10 mouse cellular contexts compared by ENCODE assay signal in genomic region chr3:94915903-94916741, GRCm38 (mm10). TPM values are rescaled to one million over a fixed set of nuclear protein-coding genes. Genes with fewer than 3 reads are reported as not detected.
DNase-seq lines count a peak whose midpoint lies in the region; ATAC-seq lines count a peak whose summit lies in the region.
"Had no signal": no experiment of that assay in that cellular context is flagged by ENCODE, and none has a peak within 500 bp of the region (broad histone marks: within the 10 kb centered on the region; RNA-seq: fewer than 3 reads in every experiment).

No protein-coding gene starts in this region.

- no peak overlapping the region for H3K9ac ChIP-seq in kidney, embryonic 14.5 days (ENCODE audit: low read depth, low read length)
- no peak overlapping the region for H3K9ac ChIP-seq in hindbrain, embryonic 16.5 days (ENCODE audit: low read depth, low read length)
- H3K9ac ChIP-seq: forebrain, embryonic 13.5 days; hindbrain, embryonic 12.5 days had no signal

- H3K9me3 ChIP-seq in kidney, embryonic 14.5 days (ENCODE audit: control insufficient read depth, low read length), result no peaks in the 10 kb centered on the region
- H3K9me3 ChIP-seq in hindbrain, embryonic 16.5 days (ENCODE audit: control insufficient read depth, low read length), result no peaks in the 10 kb centered on the region
- H3K9me3 ChIP-seq: forebrain, embryonic 13.5 days; hindbrain, embryonic 12.5 days had no signal

- no peaks in the 10 kb centered on the region for H3K36me3 ChIP-seq in kidney, embryonic 14.5 days (ENCODE audit: control insufficient read depth, insufficient read depth, low read length)
- H3K36me3 ChIP-seq in hindbrain, embryonic 16.5 days (ENCODE audit: control insufficient read depth, insufficient read depth, low read length), result no peaks in the 10 kb centered on the region
- H3K36me3 ChIP-seq: hindbrain, embryonic 12.5 days had no signal

- peak; percentile 42 for DNase-seq in kidney, postnatal 10 days
- DNase-seq in brain, adult 2 months (ENCODE audit: low read depth, low spot score), result peak; percentile 16
- DNase-seq in lung, postnatal 14 days, result peak; percentile 34
- peak; percentile 29 for DNase-seq in thymus, postnatal 25 days
- no peak for DNase-seq in left cerebral cortex, adult 11 months (ENCODE audit: low spot score)
- DNase-seq: adrenal gland, postnatal 25 days had no signal

- no peak overlapping the region for H3K4me2 ChIP-seq in kidney, embryonic 14.5 days (replicated peaks; ENCODE audit: low read depth, low read length)
- H3K4me2 ChIP-seq in hindbrain, embryonic 16.5 days (ENCODE audit: low read length), result no peak overlapping the region
- H3K4me2 ChIP-seq: forebrain, embryonic 13.5 days; hindbrain, embryonic 12.5 days had no signal

- no peak overlapping the region for H3K4me3 ChIP-seq in kidney, embryonic 14.5 days (ENCODE audit: low read length)
- no peak overlapping the region for H3K4me3 ChIP-seq in hindbrain, embryonic 16.5 days (ENCODE audit: low read length)
- H3K4me3 ChIP-seq: forebrain, embryonic 13.5 days; hindbrain, embryonic 12.5 days had no signal

- 81% methylated on average over 7 of the region's 7 CpGs for WGBS in kidney, embryonic 14.5 days
- WGBS in hindbrain, embryonic 16.5 days, result 86% methylated on average over 7 of the region's 7 CpGs

- no peaks in the 10 kb centered on the region for H3K4me1 ChIP-seq in kidney, embryonic 14.5 days (ENCODE audit: control insufficient read depth, insufficient read depth, low read length)
- H3K4me1 ChIP-seq in hindbrain, embryonic 16.5 days (ENCODE audit: control insufficient read depth, insufficient read depth, low read depth, low read length), result no peaks in the 10 kb centered on the region
- H3K4me1 ChIP-seq: forebrain, embryonic 13.5 days; hindbrain, embryonic 12.5 days had no signal

- H3K27me3 ChIP-seq in kidney, embryonic 14.5 days (ENCODE audit: control insufficient read depth, insufficient read depth, low read length), result no peaks in the 10 kb centered on the region
- H3K27me3 ChIP-seq in hindbrain, embryonic 16.5 days (replicated peaks; ENCODE audit: control insufficient read depth, insufficient read depth, low read length), result no peaks in the 10 kb centered on the region
- H3K27me3 ChIP-seq: forebrain, embryonic 13.5 days; hindbrain, embryonic 12.5 days had no signal

- no peak overlapping the region for H3K27ac ChIP-seq in kidney, embryonic 14.5 days (ENCODE audit: low read depth, low read length)
- H3K27ac ChIP-seq in hindbrain, embryonic 16.5 days (ENCODE audit: low read depth, low read length), result no peak overlapping the region
- H3K27ac ChIP-seq: forebrain, embryonic 13.5 days; hindbrain, embryonic 12.5 days had no signal

- ATAC-seq in kidney, embryonic 14.5 days (ENCODE audit: low FRiP score, low TSS enrichment), result no peak
- no peak for ATAC-seq in hindbrain, embryonic 16.5 days
- ATAC-seq: forebrain, embryonic 13.5 days had no signal

RNA-seq across cellular contexts. Expression of gene Selenbp1, which starts 16.7 kb away (rescaled TPM):
- polyA plus RNA-seq in kidney, embryonic 14.5 days (2014; fragmentation: Nextera tagmentation; extraction: Ambion mirVana), result 35.6 and 40.0 TPM in 2 replicates
- polyA plus RNA-seq in hindbrain, embryonic 16.5 days (2015; fragmentation: Nextera tagmentation; extraction: Ambion mirVana), result 18.1 and 23.5 TPM in 2 replicates

RNA-seq across cellular contexts. Expression of gene Psmb4, which starts 29.4 kb away (rescaled TPM):
- 355 and 392 TPM in 2 replicates for polyA plus RNA-seq in kidney, embryonic 14.5 days (2014; fragmentation: Nextera tagmentation; extraction: Ambion mirVana)
- polyA plus RNA-seq in hindbrain, embryonic 16.5 days (2015; fragmentation: Nextera tagmentation; extraction: Ambion mirVana), result 358 and 373 TPM in 2 replicates

RNA-seq across cellular contexts. Expression of gene Rfx5, which starts 37.8 kb away (rescaled TPM):
- polyA plus RNA-seq in kidney, embryonic 14.5 days (2014; fragmentation: Nextera tagmentation; extraction: Ambion mirVana), result 8.7 and 13.0 TPM in 2 replicates
- 6.1 and 7.1 TPM in 2 replicates for polyA plus RNA-seq in hindbrain, embryonic 16.5 days (2015; fragmentation: Nextera tagmentation; extraction: Ambion mirVana)

RNA-seq across cellular contexts. Expression of gene Pi4kb, which starts 58.4 kb away (rescaled TPM):
- polyA plus RNA-seq in kidney, embryonic 14.5 days (2014; fragmentation: Nextera tagmentation; extraction: Ambion mirVana), result 22.6 and 25.7 TPM in 2 replicates
- 22.1 and 26.2 TPM in 2 replicates for polyA plus RNA-seq in hindbrain, embryonic 16.5 days (2015; fragmentation: Nextera tagmentation; extraction: Ambion mirVana)
